Mouse (Mus musculus) cerebellum, adult 2 months (tissue): Measurements from ENCODE around the gene Fam228a. TPM values are rescaled to one million over a fixed set of nuclear protein-coding genes. Genes with fewer than 3 reads are reported as not detected.
"Not testable (repeated sequence)": the region's sequence is repeated elsewhere in the genome, so short reads cannot be mapped to it uniquely, and the experiment has no call there.

Source experiments
- DNase-seq, 2 experiments: peaks; one replicate each; pipeline ENCODE4 v3.0.0; 2021
- H3K27ac ChIP-seq: fragments of 200-500 bp; 2 replicates; pipeline ENCODE4 v1.5.1; 2012; ENCODE audit warnings: low read length, control low read depth, inconsistent platforms; ENCODE audit not compliant: insufficient read depth
- H3K27me3 ChIP-seq: fragments of 200-500 bp; 2 replicates; pipeline ENCODE4 v1.6.1; 2012; ENCODE audit warnings: inconsistent platforms, mild to moderate bottlenecking, low read length, moderate library complexity; ENCODE audit not compliant: control insufficient read depth, insufficient read depth
- H3K4me1 ChIP-seq: fragments of 200-500 bp; 2 replicates; pipeline ENCODE4 v1.6.1; 2011; ENCODE audit warnings: low read length; ENCODE audit not compliant: control insufficient read depth, insufficient read depth
- H3K4me3 ChIP-seq: fragments of 200-500 bp; replicated peaks from 2 replicates; pipeline ENCODE3; 2011; ENCODE audit warnings: mild to moderate bottlenecking, low read depth, low read length, control low read depth; ENCODE audit not compliant: insufficient read depth
- CTCF ChIP-seq: fragments of 200-500 bp; IDR thresholded peaks from 2 replicates; pipeline ENCODE4 v1.5.1; 2011; ENCODE audit warnings: low read depth, mild to moderate bottlenecking, control low read depth, low read length, moderate library complexity, borderline replicate concordance; ENCODE audit not compliant: insufficient read depth
- POLR2A ChIP-seq: fragments of 200-500 bp; IDR thresholded peaks from 2 replicates; pipeline ENCODE4 v1.6.1; 2011; ENCODE audit warnings: low read length, control low read depth, borderline replicate concordance; ENCODE audit not compliant: insufficient read depth
- WGBS: fragments of 180-500 bp; shearing (Covaris S2); methylation state at CpG from one replicate; pipeline ENCODE4 v1.1.7; 2018; 5-methylcytosine and 5-hydroxymethylcytosine counted together
- polyA plus RNA-seq: library from polyadenylated mRNA; depleted of rRNA; stranded (reverse); fragments of >200 nt; gene quantifications from 2 replicates; pipeline ENCODE4 v1.2.3, GENCODE M21; 2012; rRNA removed

Gene Fam228a
- polyA plus RNA-seq: 2.1 and 2.2 TPM in 2 replicates

DNA sequence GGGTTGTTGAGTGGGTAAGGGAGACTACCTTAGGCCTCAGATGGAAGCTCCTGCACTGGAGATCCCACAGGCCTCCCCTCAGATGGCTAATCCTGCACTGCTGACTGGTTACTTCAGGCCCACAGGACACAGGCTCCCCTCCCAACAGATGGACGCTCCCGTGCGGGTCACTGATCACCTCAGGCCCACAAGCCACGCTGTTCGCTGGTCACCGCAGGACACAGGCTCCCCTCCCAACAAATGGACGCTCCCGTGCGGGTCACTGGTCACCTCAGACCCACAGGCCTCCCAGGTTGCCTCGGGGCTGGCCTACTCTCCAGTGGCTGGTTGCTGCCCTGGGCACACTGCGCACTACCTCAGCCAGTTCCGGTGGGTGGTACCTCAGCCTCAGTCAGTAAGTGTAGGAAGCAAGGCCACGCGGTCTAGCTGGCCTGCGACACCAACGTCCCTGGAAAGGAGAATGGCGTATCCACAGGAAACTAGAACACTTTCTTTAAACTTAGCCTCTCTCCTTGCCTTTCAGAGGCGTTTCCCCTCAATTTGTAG, at the start of gene Fam228a:
Gene Fam228a (minus strand): TSS at position 400 of the 546 bp plus-strand sequence.
- Histone ChIP-seq H3K27ac (no peak within 1 kb of the TSS), H3K4me3 (no peak within 1 kb of the TSS), H3K27me3 (no peaks in the 10 kb centered on the region), H3K4me1 (no peaks in the 10 kb centered on the region)
- no peak for DNase-seq
- TF ChIP-seq CTCF (no peak), POLR2A (no peak)
- 82% methylated on average over 18 of the region's 18 CpGs for WGBS

DNA sequence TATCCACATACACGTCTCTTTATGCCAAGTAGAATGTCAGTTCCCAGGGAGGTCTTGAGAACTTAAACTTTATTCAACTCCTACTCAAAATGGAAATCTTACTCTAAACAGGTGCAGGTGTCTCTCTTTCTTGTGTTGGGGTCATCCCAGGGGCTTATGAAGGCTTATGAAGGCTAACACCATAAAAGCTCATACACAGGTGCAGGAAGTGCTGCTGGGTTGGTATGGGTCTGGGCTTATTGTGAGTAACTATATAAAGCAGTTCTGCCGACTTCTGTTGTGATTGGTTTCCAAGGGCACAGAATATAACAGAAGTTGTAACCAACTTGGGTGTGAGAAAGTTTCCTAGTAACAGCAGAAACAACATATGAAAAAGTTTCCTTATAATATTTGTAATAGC, 46.2 kb upstream of the Fam228a start:
- 0 out of 2 replicates have a peak, but pooled peaks cover 5% of the 10 kb centered on the region for H3K4me1 ChIP-seq
- no peak for DNase-seq
- no peaks in the 10 kb centered on the region; the same call in 1 of the 2 replicates for H3K27me3 ChIP-seq
- no peak overlapping the region for H3K4me3 ChIP-seq
- H3K27ac ChIP-seq: no peak overlapping the region
- WGBS: 77% methylated on average over 2 of the region's 2 CpGs
- TF ChIP-seq CTCF (no peak), POLR2A (no peak)

DNA sequence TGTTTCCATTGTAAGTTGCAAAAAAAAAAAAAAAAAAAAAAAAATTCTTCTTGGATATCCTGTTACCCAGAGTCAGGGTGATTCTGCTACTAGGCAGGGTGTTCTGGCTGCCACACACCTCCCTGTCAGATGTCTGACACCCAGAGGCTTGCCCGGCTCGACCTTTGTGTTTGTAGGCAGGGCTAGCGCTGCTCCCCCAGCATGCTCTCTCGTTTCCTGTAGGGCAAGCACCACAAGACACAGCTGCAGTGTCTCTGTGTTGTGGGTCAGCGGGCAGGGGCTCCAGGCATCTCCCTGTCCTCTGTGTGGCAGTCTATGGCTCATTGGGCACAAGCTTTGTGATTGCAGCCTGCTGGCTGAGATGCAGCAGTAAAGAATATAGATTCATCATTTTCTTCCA, 45.4 kb upstream of the Fam228a start:
- Histone ChIP-seq H3K27ac (no peak overlapping the region), H3K27me3 (no peaks in the 10 kb centered on the region; the same call in 1 of the 2 replicates), H3K4me1 (0 out of 2 replicates have a peak, but pooled peaks cover 5% of the 10 kb centered on the region), H3K4me3 (no peak overlapping the region)
- TF ChIP-seq CTCF (no peak), POLR2A (no peak)
- no peak for DNase-seq
- 62% methylated on average over 5 of the region's 5 CpGs for WGBS

DNA sequence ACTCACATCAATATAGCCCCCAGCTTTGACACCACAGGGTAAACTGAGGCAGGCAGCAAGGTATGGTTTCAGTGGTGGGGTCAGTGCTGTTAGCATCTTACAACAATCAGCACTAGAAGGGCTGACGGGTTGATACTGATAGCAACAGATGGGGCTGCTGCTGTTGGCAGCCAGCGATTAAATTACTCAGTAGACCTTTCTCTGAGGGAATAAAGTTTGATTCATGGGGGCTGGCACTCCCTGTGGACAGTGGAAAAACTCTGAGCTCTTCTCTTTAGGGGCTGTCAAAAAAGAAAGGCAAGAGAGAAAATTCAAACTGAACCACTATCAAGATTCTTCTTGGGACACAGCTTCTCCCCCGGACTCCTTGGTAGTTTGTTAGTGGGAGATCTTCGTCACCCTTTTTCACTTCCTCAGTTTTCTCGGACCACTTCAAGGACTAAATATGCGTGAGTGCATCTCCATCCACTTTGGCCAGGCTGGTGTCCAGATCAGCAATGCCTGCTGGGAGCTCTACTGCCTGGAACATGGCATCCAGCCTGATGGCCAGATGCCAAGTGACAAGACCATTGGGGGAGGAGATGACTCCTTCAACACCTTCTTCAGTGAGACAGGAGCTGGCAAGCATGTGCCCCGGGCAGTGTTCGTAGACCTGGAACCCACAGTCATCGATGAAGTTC, 43.6 kb upstream of the Fam228a start:
- H3K4me1 ChIP-seq, H3K27me3 ChIP-seq, H3K27ac ChIP-seq, H3K4me3 ChIP-seq: not testable (repeated sequence)
- DNase-seq: peak; percentile 36 to 37
- WGBS: 16% methylated on average over 9 of the region's 9 CpGs

DNA sequence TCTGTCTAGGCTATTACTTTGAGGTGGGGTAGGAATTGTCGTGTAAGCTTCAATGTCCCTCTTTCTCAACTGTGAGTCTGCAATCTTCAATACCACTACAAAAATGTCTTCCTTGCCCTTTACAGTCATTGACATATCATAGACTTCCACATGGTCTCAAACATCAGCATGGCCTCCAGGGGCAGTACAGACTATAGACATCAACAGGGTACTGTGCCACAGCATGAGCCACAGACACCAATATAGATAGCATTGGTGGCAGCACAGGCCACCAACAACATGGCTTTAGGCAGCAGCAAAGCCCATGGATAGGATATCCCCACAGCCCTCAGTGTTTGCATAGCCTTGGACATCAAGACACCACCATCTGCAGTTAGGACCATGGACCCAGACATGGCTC, 43.0 kb upstream of the Fam228a start:
- 92% methylated on average over 1 of the region's 1 CpGs for WGBS
- no peak for TF ChIP-seq CTCF
- no peak for TF ChIP-seq POLR2A
- no peak overlapping the region for H3K27ac ChIP-seq
- H3K4me3 ChIP-seq: no peak overlapping the region
- 0 out of 2 replicates have a peak, but pooled peaks cover 5% of the 10 kb centered on the region for H3K4me1 ChIP-seq
- H3K27me3 ChIP-seq: no peaks in the 10 kb centered on the region; the same call in 1 of the 2 replicates
- DNase-seq: no peak

DNA sequence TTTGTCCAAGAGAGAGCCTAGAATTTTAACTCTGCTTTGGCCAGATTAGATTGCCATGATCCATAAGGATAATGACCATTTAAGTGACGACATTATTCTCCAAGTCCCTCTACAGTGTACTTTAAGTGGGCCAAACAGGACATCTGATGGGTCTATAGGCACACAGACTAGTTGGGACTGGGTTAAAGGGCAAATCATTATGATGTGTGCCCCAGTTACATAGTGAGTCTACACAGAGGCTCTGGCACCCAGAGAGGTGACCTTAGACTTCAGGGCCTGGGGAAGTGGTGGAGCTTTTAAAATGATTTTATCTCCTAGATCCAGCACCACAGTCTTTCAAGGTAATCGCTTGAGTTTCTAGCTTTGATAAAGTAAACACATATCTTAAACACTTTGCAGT, 42.0 kb upstream of the Fam228a start:
- Histone ChIP-seq H3K27ac (no peak overlapping the region), H3K4me3 (no peak overlapping the region), H3K4me1 (0 out of 2 replicates have a peak, but pooled peaks cover 5% of the 10 kb centered on the region), H3K27me3 (no peaks in the 10 kb centered on the region; the same call in 1 of the 2 replicates)
- WGBS: 81% methylated on average over 2 of the region's 2 CpGs
- no peak for DNase-seq
- TF ChIP-seq POLR2A: no peak
- no peak for TF ChIP-seq CTCF

DNA sequence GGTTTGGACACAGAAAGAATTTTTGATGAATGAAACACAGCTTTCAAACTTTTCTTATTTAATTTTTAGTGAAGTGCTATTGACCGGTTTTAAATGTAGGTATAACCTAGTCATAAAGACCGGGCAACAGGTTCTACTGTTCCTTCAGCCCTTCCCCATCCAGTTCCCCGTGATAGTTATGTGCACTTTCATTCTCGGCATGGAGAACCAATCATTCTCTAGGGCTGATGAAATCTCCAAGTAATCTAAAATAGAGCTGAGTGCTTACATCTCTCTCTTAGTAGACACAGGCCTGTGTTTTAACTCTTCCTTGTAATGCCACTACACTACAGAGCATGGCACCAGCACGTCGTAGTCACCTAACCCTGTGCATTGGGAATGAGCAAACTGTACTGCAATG, 39.5 kb upstream of the Fam228a start:
- 91% methylated on average over 6 of the region's 6 CpGs for WGBS
- TF ChIP-seq POLR2A (no peak), CTCF (no peak)
- no peak for DNase-seq
- no peak overlapping the region for H3K4me3 ChIP-seq
- H3K27me3 ChIP-seq: no peaks in the 10 kb centered on the region; the same call in 1 of the 2 replicates
- 0 out of 2 replicates have a peak, but pooled peaks cover 5% of the 10 kb centered on the region for H3K4me1 ChIP-seq
- H3K27ac ChIP-seq: no peak overlapping the region

DNA sequence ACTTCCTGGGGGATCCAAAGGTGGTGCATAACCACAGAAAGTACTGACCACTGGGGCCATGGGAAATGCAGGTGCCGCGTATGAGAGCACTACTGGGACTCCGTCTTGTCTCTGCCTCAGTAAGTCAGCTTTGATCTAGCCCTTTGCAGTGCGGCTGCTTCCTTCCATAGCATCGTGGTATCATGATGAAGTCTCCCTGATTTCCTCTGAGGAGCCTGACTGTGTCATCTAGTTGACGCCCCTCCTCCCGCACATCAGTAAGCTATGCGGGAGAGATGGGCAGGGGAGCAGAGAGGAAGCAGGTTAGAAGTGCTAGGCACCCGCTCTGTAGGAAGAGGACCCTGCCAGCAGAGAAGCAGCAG, 37.3 kb upstream of the Fam228a start:
- no peaks in the 10 kb centered on the region for H3K27me3 ChIP-seq
- H3K27ac ChIP-seq: no peak overlapping the region
- no peak for TF ChIP-seq POLR2A
- no peak for TF ChIP-seq CTCF
- no peak for DNase-seq
- WGBS: 82% methylated on average over 9 of the region's 9 CpGs
- no peaks in the 10 kb centered on the region for H3K4me1 ChIP-seq
- H3K4me3 ChIP-seq: no peak overlapping the region
